Mouse (Mus musculus) thymus, postnatal 0 days (tissue): ENCODE measurements around the gene Prrt3. TPM values are rescaled to one million over a fixed set of nuclear protein-coding genes. Genes with fewer than 3 reads are reported as not detected.

ENCODE experiments used
- DNase-seq: peaks from one replicate; pipeline ENCODE4 v3.0.0-alpha.2; 2015; ENCODE audit warnings: low spot score
- microRNA-seq: library from miRNA; unstranded; fragments of <30 nt; microRNA quantifications from one replicate; pipeline ENCODE4, GENCODE M21; 2016; ENCODE audit warnings: borderline number of aligned reads
- polyA plus RNA-seq: library from polyadenylated mRNA; unstranded; fragments of >200 nt; fragmentation: Nextera tagmentation; extraction: Ambion mirVana; gene quantifications from 2 replicates; pipeline ENCODE4 v1.2.1, GENCODE M21; 2015

The Prrt3 gene
- polyA plus RNA-seq, 1 experiment from 2014 or later = 0.17 TPM

DNA sequence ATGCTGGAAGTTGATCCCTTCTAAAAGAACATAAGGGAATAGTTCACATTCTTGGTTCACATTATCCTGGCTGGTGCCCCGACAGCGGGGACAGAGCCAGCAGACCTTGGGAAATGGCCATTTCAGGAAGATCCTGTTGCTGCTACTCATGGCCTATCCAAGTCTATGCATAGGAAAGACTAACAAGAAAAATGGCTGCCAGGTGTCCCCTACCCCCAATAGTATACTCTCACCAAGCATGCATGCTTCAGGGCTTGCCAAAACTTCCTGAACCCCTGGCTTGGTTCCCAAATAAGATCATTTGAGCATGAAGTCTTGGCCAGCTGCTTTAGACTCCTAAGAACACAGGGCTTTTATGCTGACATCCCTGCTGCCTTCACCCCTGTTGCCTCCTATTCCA lies 49.9 kb downstream of the Prrt3 start:
- DNase-seq = no peak

DNA sequence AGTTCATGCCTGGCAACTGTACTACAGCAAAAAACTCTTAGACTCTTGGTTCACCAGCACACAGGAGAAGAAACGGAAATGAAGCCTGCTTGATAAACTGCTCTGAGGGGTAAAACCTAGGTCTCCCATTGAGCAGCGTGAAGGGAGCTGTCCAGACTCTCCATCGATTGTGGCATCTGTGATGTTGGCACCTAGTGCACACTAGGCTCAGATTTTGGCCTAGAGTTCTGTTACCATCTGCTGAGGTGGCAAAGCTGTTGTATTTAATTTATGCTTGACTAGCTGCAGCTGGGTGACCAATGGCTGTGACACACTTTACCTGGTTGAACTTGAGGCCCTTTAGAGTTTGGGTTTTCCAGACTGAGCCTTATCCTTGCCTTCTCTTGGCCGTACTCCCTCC lies 54.1 kb downstream of the Prrt3 start:
- no peak for DNase-seq

- DNase-seq = no peak
Observed at GRCm38 (mm10) chr6:113444207-113444965, 57.3 kb downstream of the Prrt3 start.

Small RNA genes within 50 kb of the gene (microRNA-seq; reads per million reads assigned to microRNA genes)
- not detected for gene Gm23365

Other genes starting within 250 kb of the Prrt3 start
- 0.14 and 0.48 TPM in 2 replicates for gene Cpne9, start 219.6 kb downstream of the Prrt3 start, polyA plus RNA-seq
- gene Brpf1, start 194.8 kb downstream of the Prrt3 start, polyA plus RNA-seq = 19.8 and 20.5 TPM in 2 replicates
- gene Ogg1, start 175.0 kb downstream of the Prrt3 start, polyA plus RNA-seq = 14.1 and 14.3 TPM in 2 replicates
- gene Camk1, start 157.9 kb downstream of the Prrt3 start, polyA plus RNA-seq = 10.9 and 12.7 TPM in 2 replicates
- gene Tada3, start 124.0 kb downstream of the Prrt3 start, polyA plus RNA-seq = 37.5 and 39.5 TPM in 2 replicates
- 528 and 562 TPM in 2 replicates for gene Arpc4, start 123.8 kb downstream of the Prrt3 start, polyA plus RNA-seq
- gene Ttll3, start 112.7 kb downstream of the Prrt3 start, polyA plus RNA-seq = 4.6 and 7.2 TPM in 2 replicates
- 25.3 and 26.7 TPM in 2 replicates for gene Rpusd3, start 82.6 kb downstream of the Prrt3 start, polyA plus RNA-seq
- 0.37 and 1.5 TPM in 2 replicates for gene Cidec, start 66.2 kb downstream of the Prrt3 start, polyA plus RNA-seq
- 69.1 and 70.6 TPM in 2 replicates for gene Jagn1, start 59.4 kb downstream of the Prrt3 start, polyA plus RNA-seq
- gene Il17re, start 43.4 kb downstream of the Prrt3 start, polyA plus RNA-seq = 6.0 and 7.9 TPM in 2 replicates
- gene Il17rc, start 30.5 kb downstream of the Prrt3 start, polyA plus RNA-seq = 5.0 and 6.5 TPM in 2 replicates
- gene Creld1, start 18.6 kb downstream of the Prrt3 start, polyA plus RNA-seq = 9.5 and 10.3 TPM in 2 replicates
- gene Emc3, start 29.7 kb upstream of the Prrt3 start, polyA plus RNA-seq = 92.3 and 94.4 TPM in 2 replicates
- 10.2 and 11.2 TPM in 2 replicates for gene Fancd2, start 29.8 kb upstream of the Prrt3 start, polyA plus RNA-seq
- gene Fancd2os, start 98.8 kb upstream of the Prrt3 start, polyA plus RNA-seq = 0.25 TPM in 1 of 2 replicates, not detected in the other
- gene Brk1, start 102.8 kb upstream of the Prrt3 start, polyA plus RNA-seq = 267 and 274 TPM in 2 replicates
- gene Vhl, start 122.0 kb upstream of the Prrt3 start, polyA plus RNA-seq = 30.7 and 33.1 TPM in 2 replicates
- gene Irak2, start 136.5 kb upstream of the Prrt3 start, polyA plus RNA-seq = 2.2 and 2.7 TPM in 2 replicates
- gene Tatdn2, start 195.1 kb upstream of the Prrt3 start, polyA plus RNA-seq = 1.5 and 1.7 TPM in 2 replicates
- gene Ghrl, start 217.9 kb upstream of the Prrt3 start, polyA plus RNA-seq = 0.59 and 0.81 TPM in 2 replicates
- gene Sec13, start 238.8 kb upstream of the Prrt3 start, polyA plus RNA-seq = 223 and 234 TPM in 2 replicates